ENCODE assay signal across 29 mouse cellular contexts in genomic region chr13:58389324-58389951, GRCm38 (mm10). TPM values are rescaled to one million over a fixed set of nuclear protein-coding genes. Genes with fewer than 3 reads are reported as not detected.
DNase-seq lines count a peak whose midpoint lies in the region; ATAC-seq and TF ChIP-seq lines count a peak whose summit lies in the region.
"Had no signal": no experiment of that assay in that cellular context is flagged by ENCODE, and none has a peak within 500 bp of the region (broad histone marks: within the 10 kb centered on the region; RNA-seq: fewer than 3 reads in every experiment).

No protein-coding gene starts in this region.

- no peak for TF ChIP-seq POLR2A in liver, adult 2 months (IDR thresholded peaks at IDR 0.05; ENCODE audit: extremely low read depth, insufficient read depth, low read length)
- TF ChIP-seq POLR2A in MEL (IDR thresholded peaks at IDR 0.05; ENCODE audit: control insufficient read depth in 1 of 2, insufficient read depth in 1 of 2, low read depth in 1 of 2, low read length in 2 of 2, poor library complexity in 1 of 2): peak in 1 of 2 experiments; percentile 60; a peak in 2 of 4 replicates
- no peak for TF ChIP-seq POLR2A in lung, adult 2 months (IDR thresholded peaks at IDR 0.05; ENCODE audit: borderline replicate concordance, extremely low read depth, low read depth, low read length)

- no peak overlapping the region for H3K27ac ChIP-seq in liver, adult 2 months (replicated peaks; ENCODE audit: insufficient read depth, low read depth, low read length)
- H3K27ac ChIP-seq in liver, postnatal 0 days (ENCODE audit: low read depth): no peak overlapping the region
- H3K27ac ChIP-seq in MEL (ENCODE audit: control insufficient read depth, low read depth, low read length): peak overlapping the region; percentile 42
- no peak overlapping the region for H3K27ac ChIP-seq in kidney, embryonic 14.5 days (ENCODE audit: low read depth, low read length)
- H3K27ac ChIP-seq: heart, embryonic 13.5 days; hindbrain, postnatal 0 days; limb, embryonic 15.5 days; lung, embryonic 15.5 days; neural tube, embryonic 13.5 days; stomach, embryonic 15.5 days had no signal

- no peak overlapping the region for H3K4me3 ChIP-seq in liver, adult 2 months (ENCODE audit: insufficient read depth, low read depth, low read length)
- H3K4me3 ChIP-seq in liver, postnatal 0 days (ENCODE audit: low read depth, low read length): no peak overlapping the region
- no peak overlapping the region for H3K4me3 ChIP-seq in MEL (ENCODE audit: control insufficient read depth in 1 of 2, insufficient read depth in 1 of 2, low read depth in 2 of 2, low read length in 2 of 2)
- no peak overlapping the region for H3K4me3 ChIP-seq in lung, adult 2 months (replicated peaks; ENCODE audit: extremely low read depth, low read depth, low read length)
- no peak overlapping the region for H3K4me3 ChIP-seq in kidney, embryonic 14.5 days (ENCODE audit: low read length)
- H3K4me3 ChIP-seq: heart, embryonic 13.5 days; limb, embryonic 15.5 days; lung, embryonic 15.5 days; megakaryocyte, embryonic 14.5 days; neural tube, embryonic 13.5 days; stomach, embryonic 15.5 days had no signal

- 89% methylated on average over 2 of the region's 2 CpGs for WGBS in liver, adult 2 months
- 79% methylated on average over 2 of the region's 2 CpGs for WGBS in liver, postnatal 0 days (ENCODE audit: insufficient replicate concordance)
- 80% methylated on average over 2 of the region's 2 CpGs for WGBS in lung, adult 2 months
- WGBS in kidney, embryonic 14.5 days: 84% methylated on average over 2 of the region's 2 CpGs

- no peaks in the 10 kb centered on the region for H3K27me3 ChIP-seq in liver, adult 2 months (ENCODE audit: control insufficient read depth, insufficient read depth, low read length)
- no peaks in the 10 kb centered on the region for H3K27me3 ChIP-seq in liver, postnatal 0 days (ENCODE audit: insufficient read depth, low read length)
- no peaks in the 10 kb centered on the region for H3K27me3 ChIP-seq in MEL (ENCODE audit: control insufficient read depth in 1 of 2, insufficient read depth in 2 of 2, low read length in 2 of 2)
- no peaks in the 10 kb centered on the region for H3K27me3 ChIP-seq in kidney, embryonic 14.5 days (ENCODE audit: control insufficient read depth, insufficient read depth, low read length)
- H3K27me3 ChIP-seq: heart, embryonic 13.5 days; limb, embryonic 15.5 days; lung, embryonic 15.5 days; neural tube, embryonic 13.5 days; stomach, embryonic 15.5 days had no signal

- TF ChIP-seq EP300 in liver, postnatal 0 days (IDR thresholded peaks at IDR 0.05; ENCODE audit: low read depth): no peak
- TF ChIP-seq EP300 in MEL (IDR thresholded peaks at IDR 0.05; ENCODE audit: low read depth in 1 of 2, low read length in 2 of 2): peak in 1 of 2 experiments; percentile 17; a peak in 1 of 4 replicates

- TF ChIP-seq CTCF in liver, adult 2 months (IDR thresholded peaks at IDR 0.05; ENCODE audit: low read depth, low read length): no peak
- no peak for TF ChIP-seq CTCF in liver, postnatal 0 days (IDR thresholded peaks at IDR 0.05; ENCODE audit: low read depth)
- TF ChIP-seq CTCF in MEL (IDR thresholded peaks at IDR 0.05 in 2 of 3, conservative IDR thresholded peaks at IDR 0.05 in 1 of 3; ENCODE audit: control insufficient read depth in 1 of 3, insufficient read depth in 1 of 3, low read depth in 2 of 3, low read length in 3 of 3, poor library complexity in 1 of 3, severe bottlenecking in 1 of 3): no peak
- no peak for TF ChIP-seq CTCF in lung, adult 2 months (IDR thresholded peaks at IDR 0.05; ENCODE audit: insufficient read depth, low read length)

- H3K9me3 ChIP-seq in liver, postnatal 0 days (ENCODE audit: low read length): no peaks in the 10 kb centered on the region
- H3K9me3 ChIP-seq in MEL (replicated peaks; ENCODE audit: insufficient read depth, low read length): no peaks in the 10 kb centered on the region
- no peaks in the 10 kb centered on the region for H3K9me3 ChIP-seq in kidney, embryonic 14.5 days (ENCODE audit: control insufficient read depth, low read length)
- H3K9me3 ChIP-seq: heart, embryonic 13.5 days; limb, embryonic 15.5 days; lung, embryonic 15.5 days; neural tube, embryonic 13.5 days; stomach, embryonic 15.5 days had no signal

- peaks cover 3% of the 10 kb centered on the region; the same call in 1 of the 2 replicates for H3K4me1 ChIP-seq in liver, adult 2 months (ENCODE audit: control insufficient read depth, insufficient read depth, low read length)
- H3K4me1 ChIP-seq in liver, postnatal 0 days (ENCODE audit: insufficient read depth): peaks cover 8% of the 10 kb centered on the region
- peaks cover 0 to 5% of the 10 kb centered on the region in 2 experiments; a peak in 2 of 4 replicates for H3K4me1 ChIP-seq in MEL (ENCODE audit: control insufficient read depth in 1 of 2, insufficient read depth in 2 of 2, low read length in 2 of 2)
- H3K4me1 ChIP-seq in lung, adult 2 months (ENCODE audit: control insufficient read depth, insufficient read depth, low read length): no peaks in the 10 kb centered on the region
- H3K4me1 ChIP-seq in kidney, embryonic 14.5 days (ENCODE audit: control insufficient read depth, insufficient read depth, low read length): 0 out of 2 replicates have a peak, but pooled peaks cover 5% of the 10 kb centered on the region
- H3K4me1 ChIP-seq: stomach, embryonic 15.5 days had no signal

- peaks cover 31% of the 10 kb centered on the region for H3K36me3 ChIP-seq in liver, adult 2 months (ENCODE audit: control insufficient read depth, insufficient read depth, low read length)
- peaks cover 44% of the 10 kb centered on the region for H3K36me3 ChIP-seq in liver, postnatal 0 days (replicated peaks; ENCODE audit: insufficient read depth, low read length)
- peaks cover 16 to 33% of the 10 kb centered on the region in 2 experiments for H3K36me3 ChIP-seq in MEL (ENCODE audit: control insufficient read depth in 1 of 2, insufficient read depth in 2 of 2, low read length in 2 of 2)
- peaks cover 39% of the 10 kb centered on the region for H3K36me3 ChIP-seq in kidney, embryonic 14.5 days (ENCODE audit: control insufficient read depth, insufficient read depth, low read length)

- TF ChIP-seq RAD21 in MEL (IDR thresholded peaks at IDR 0.05; ENCODE audit: low read depth, low read length): no peak

- no peak overlapping the region for H3K9ac ChIP-seq in liver, adult 2 months (ENCODE audit: low read depth, low read length)
- no peak overlapping the region for H3K9ac ChIP-seq in liver, postnatal 0 days (replicated peaks)
- no peak overlapping the region for H3K9ac ChIP-seq in MEL (ENCODE audit: control insufficient read depth, low read depth, low read length, poor library complexity, severe bottlenecking)
- H3K9ac ChIP-seq in kidney, embryonic 14.5 days (ENCODE audit: low read depth, low read length): no peak overlapping the region
- H3K9ac ChIP-seq: heart, embryonic 13.5 days; limb, embryonic 15.5 days; lung, embryonic 15.5 days; neural tube, embryonic 13.5 days; stomach, embryonic 15.5 days had no signal

- peak; percentile 15 for DNase-seq in liver, adult 2 months (ENCODE audit: extremely low read depth, low read depth, low spot score)
- DNase-seq in liver, postnatal 0 days: no peak
- DNase-seq in A20 (ENCODE audit: low read depth, low spot score): peak; percentile 50
- DNase-seq in MEL (ENCODE audit: low read depth, low spot score): peak; percentile 62
- peak; percentile 37 for DNase-seq in induced T-regulatory cell, adult 2 months (ENCODE audit: low read depth)
- DNase-seq in c-Kit-positive CD71-positive TER-119-positive erythroid progenitor cells, embryonic 14.5 days (ENCODE audit: low spot score): no peak
- no peak for DNase-seq in lung, adult 2 months
- DNase-seq: adrenal gland, postnatal 10 days; cerebellum, adult 9-10 months; gastrocnemius, postnatal 10 days; heart, adult 18-20 months; heart, postnatal 14 days; kidney, adult 18-20 months; kidney, postnatal 10 days; left cerebral cortex, postnatal 4 days; lung, postnatal 36 days; midbrain, embryonic 14.5 days; right cerebral cortex, postnatal 4 days; thymus, adult 18-20 months had no signal

- H3K79me2 ChIP-seq in liver, adult 2 months (ENCODE audit: control insufficient read depth, insufficient read depth, low read length): no peaks in the 10 kb centered on the region
- H3K79me2 ChIP-seq in MEL (ENCODE audit: control insufficient read depth, insufficient read depth, low read length, poor library complexity): no peaks in the 10 kb centered on the region

- H3K4me2 ChIP-seq in liver, postnatal 0 days (ENCODE audit: low read depth, low read length): no peak overlapping the region
- no peak overlapping the region for H3K4me2 ChIP-seq in kidney, embryonic 14.5 days (replicated peaks; ENCODE audit: low read depth, low read length)
- H3K4me2 ChIP-seq: heart, embryonic 13.5 days; limb, embryonic 15.5 days; lung, embryonic 15.5 days; neural tube, embryonic 13.5 days; stomach, embryonic 15.5 days had no signal

- no peak for ATAC-seq in liver, postnatal 0 days
- no peak for ATAC-seq in kidney, embryonic 14.5 days (ENCODE audit: low FRiP score, low TSS enrichment)
- ATAC-seq: CD4-positive, CD25-positive, alpha-beta regulatory T cell, adult 4 months; forebrain, embryonic 14.5 days; hindbrain, postnatal 0 days had no signal

RNA-seq across cellular contexts. Expression of gene 2210016F16Rik, which starts 4.4 kb away (rescaled TPM):
- total RNA-seq in liver, adult 2 months (2014; rRNA removed): 26.8 and 27.3 TPM in 2 replicates
- 19.0 and 19.3 TPM in 2 replicates for polyA plus RNA-seq in liver, adult 2 months (2012; rRNA removed)
- 15.4 and 16.6 TPM in 2 replicates for polyA plus RNA-seq in liver, postnatal 0 days (2015; fragmentation: Nextera tagmentation; extraction: Ambion mirVana)
- 0.08 and 0.10 TPM in 2 replicates for total RNA-seq in MEL (2012; rRNA removed)
- under 1 TPM in 1 of 2 experiments, not detected in 1; 0.22 TPM for polyA plus RNA-seq in MEL (2012; ENCODE audit: insufficient read depth in 1 of 2, insufficient read length in 2 of 2, low read depth in 1 of 2, low replicate concordance in 2 of 2, missing spikeins in 1 of 2)
- polyA plus RNA-seq in lung, adult 2 months (2012; rRNA removed): 22.1 and 28.9 TPM in 2 replicates
- polyA plus RNA-seq in kidney, embryonic 14.5 days (2014; fragmentation: Nextera tagmentation; extraction: Ambion mirVana): 28.2 and 29.3 TPM in 2 replicates

RNA-seq across cellular contexts. Expression of gene Rmi1, which starts 12.6 kb away (rescaled TPM):
- total RNA-seq in liver, adult 2 months (2014; rRNA removed): 9.3 and 9.5 TPM in 2 replicates
- polyA plus RNA-seq in liver, adult 2 months (2012; rRNA removed): 5.1 and 5.4 TPM in 2 replicates
- 9.0 and 9.8 TPM in 2 replicates for polyA plus RNA-seq in liver, postnatal 0 days (2015; fragmentation: Nextera tagmentation; extraction: Ambion mirVana)
- 13.9 and 15.5 TPM in 2 replicates for total RNA-seq in MEL (2012; rRNA removed)
- polyA plus RNA-seq in MEL (2012; ENCODE audit: insufficient read depth in 1 of 2, insufficient read length in 2 of 2, low read depth in 1 of 2, low replicate concordance in 2 of 2, missing spikeins in 1 of 2): 10 to 100 TPM in 1 of 2 experiments, not detected in 1; 21.4 TPM
- polyA plus RNA-seq in lung, adult 2 months (2012; rRNA removed): 8.7 and 9.7 TPM in 2 replicates
- 21.6 and 27.2 TPM in 2 replicates for polyA plus RNA-seq in kidney, embryonic 14.5 days (2014; fragmentation: Nextera tagmentation; extraction: Ambion mirVana)

RNA-seq across cellular contexts. Expression of gene Hnrnpk, which starts 13.7 kb away (rescaled TPM):
- total RNA-seq in liver, adult 2 months (2014; rRNA removed): 241 and 280 TPM in 2 replicates
- polyA plus RNA-seq in liver, adult 2 months (2012; rRNA removed): 140 and 162 TPM in 2 replicates
- polyA plus RNA-seq in liver, postnatal 0 days (2015; fragmentation: Nextera tagmentation; extraction: Ambion mirVana): 332 and 351 TPM in 2 replicates
- 542 and 594 TPM in 2 replicates for total RNA-seq in MEL (2012; rRNA removed)
- 1,000 to 10,000 TPM; 1,502 to 1,739 TPM for polyA plus RNA-seq in MEL (2012; ENCODE audit: insufficient read depth in 1 of 2, insufficient read length in 2 of 2, low read depth in 1 of 2, low replicate concordance in 2 of 2, missing spikeins in 1 of 2)
- 192 and 290 TPM in 2 replicates for polyA plus RNA-seq in lung, adult 2 months (2012; rRNA removed)
- polyA plus RNA-seq in kidney, embryonic 14.5 days (2014; fragmentation: Nextera tagmentation; extraction: Ambion mirVana): 1,295 and 1,786 TPM in 2 replicates

RNA-seq across cellular contexts. Expression of gene Kif27, which starts 30.5 kb away (rescaled TPM):
- total RNA-seq in liver, adult 2 months (2014; rRNA removed): under 0.01 TPM in 1 of 2 replicates, not detected in the other
- not detected in 2 replicates for polyA plus RNA-seq in liver, adult 2 months (2012; rRNA removed)
- 0.02 and 0.05 TPM in 2 replicates for polyA plus RNA-seq in liver, postnatal 0 days (2015; fragmentation: Nextera tagmentation; extraction: Ambion mirVana)
- 0.13 and 0.42 TPM in 2 replicates for total RNA-seq in MEL (2012; rRNA removed)
- under 1 TPM in 1 of 2 experiments, not detected in 1; 0.13 TPM for polyA plus RNA-seq in MEL (2012; ENCODE audit: insufficient read depth in 1 of 2, insufficient read length in 2 of 2, low read depth in 1 of 2, low replicate concordance in 2 of 2, missing spikeins in 1 of 2)
- polyA plus RNA-seq in lung, adult 2 months (2012; rRNA removed): 0.77 and 0.96 TPM in 2 replicates
- polyA plus RNA-seq in kidney, embryonic 14.5 days (2014; fragmentation: Nextera tagmentation; extraction: Ambion mirVana): 0.80 and 1.2 TPM in 2 replicates
- polyA plus RNA-seq: CD4-positive, CD25-positive, alpha-beta regulatory T cell, adult 4 months had no signal

Comparison
In these comparisons a context has a peak if more than half of its experiments do, and no peak if none do; other contexts are left out.
1. DNase-seq: peak in liver, adult 2 months (single experiment), A20 (single experiment), MEL (single experiment) and induced T-regulatory cell, adult 2 months (single experiment); none in liver, postnatal 0 days (single experiment), c-Kit-positive CD71-positive TER-119-positive erythroid progenitor cells, embryonic 14.5 days (single experiment) and lung, adult 2 months (single experiment).
2. RNA of gene 2210016F16Rik, which starts 4.4 kb away (polyA plus RNA-seq): 28.2 to 29.3 TPM in kidney, embryonic 14.5 days, 22.1 to 28.9 TPM in lung, adult 2 months, 19.0 to 19.3 TPM in liver, adult 2 months and 15.4 to 16.6 TPM in liver, postnatal 0 days; 0.22 TPM in MEL; every median in the first group is over 10 times any median in the second.